Mouse (Mus musculus): ENCODE data around the gene Syne3.

Gene Syne3

DNA sequence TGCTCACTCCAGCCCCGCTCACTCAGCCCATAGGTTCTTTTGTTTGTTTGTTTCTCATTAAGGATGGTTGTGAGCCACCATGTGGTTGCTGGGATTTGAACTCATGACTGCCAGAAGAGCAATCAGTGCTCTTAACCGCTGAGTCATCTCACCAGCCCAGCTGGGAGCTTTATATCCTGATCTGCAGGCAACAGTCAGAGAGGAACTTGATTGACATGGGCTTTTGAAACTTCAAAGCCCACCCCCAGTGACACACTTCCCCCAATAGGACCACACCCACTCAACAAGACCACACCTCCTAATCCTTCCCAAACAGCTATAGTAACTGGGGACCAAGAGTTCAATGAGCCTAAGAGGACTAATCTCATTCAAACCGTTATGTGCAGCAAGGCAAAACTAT lies 85.1 kb downstream of the Syne3 start:
- no peak for DNase-seq (ENCODE audit: low spot score)

- peak; percentile 10 for DNase-seq (ENCODE audit: low spot score)
Observed at GRCm38 (mm10) chr12:104923948-104924388, 85.6 kb downstream of the Syne3 start.

GRCm38 (mm10) chr12:104922647-104923046 lies 87.0 kb downstream of the Syne3 start:
- DNase-seq (ENCODE audit: low spot score) = no peak

- no peak for DNase-seq (ENCODE audit: low spot score)
Observed at GRCm38 (mm10) chr12:104921071-104921470, 88.5 kb downstream of the Syne3 start.

DNA sequence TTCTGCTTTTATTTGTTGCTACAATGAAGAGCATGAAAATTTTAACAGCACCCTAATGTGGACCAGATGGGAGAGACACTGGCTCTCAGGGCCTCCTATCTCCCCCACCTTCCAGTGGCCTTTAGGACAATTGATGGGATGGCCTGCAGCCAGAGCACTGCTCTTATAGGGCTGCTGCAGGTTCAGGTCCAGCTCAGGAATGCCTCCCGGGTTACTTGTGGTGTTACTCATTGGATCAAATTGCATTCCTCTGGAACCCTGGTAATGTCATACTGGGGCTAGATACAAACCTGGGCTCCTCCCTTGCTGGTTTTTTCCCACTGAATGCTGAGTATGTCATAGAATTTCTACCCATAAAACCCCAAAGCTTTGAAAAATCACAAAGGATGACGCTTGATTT lies 90.4 kb downstream of the Syne3 start:
- no peak for DNase-seq (ENCODE audit: low spot score)

GRCm38 (mm10) chr12:104917927-104918326 lies 91.7 kb downstream of the Syne3 start:
- no peak for DNase-seq (ENCODE audit: low spot score)

GRCm38 (mm10) chr12:104917297-104917696 lies 92.3 kb downstream of the Syne3 start:
- no peak for DNase-seq (ENCODE audit: low spot score)

DNA sequence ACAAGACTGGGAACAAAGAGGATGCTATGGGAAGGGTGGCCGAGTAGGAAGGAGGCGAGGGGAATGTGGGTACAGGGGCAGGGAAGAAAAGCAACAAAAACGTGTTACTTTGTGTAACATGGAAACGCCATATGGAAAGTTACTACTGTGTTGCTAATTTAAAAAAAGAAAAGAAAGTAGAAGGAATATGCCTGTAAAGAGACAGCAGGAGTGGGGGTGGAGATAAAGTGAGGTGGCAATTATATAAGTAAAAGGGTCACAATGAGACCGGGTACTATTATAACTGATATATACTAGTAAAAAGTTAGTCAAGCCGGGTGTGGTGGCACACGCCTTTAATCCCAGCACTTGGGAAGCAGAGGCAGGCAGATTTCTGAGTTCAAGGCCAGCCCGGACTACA lies 92.8 kb downstream of the Syne3 start:
- no peak for DNase-seq (ENCODE audit: low spot score)

- DNase-seq (ENCODE audit: low spot score) = no peak
Observed at GRCm38 (mm10) chr12:104915681-104916080, 93.9 kb downstream of the Syne3 start.

- DNase-seq (ENCODE audit: low spot score) = no peak
Observed at GRCm38 (mm10) chr12:104912990-104913389, 96.6 kb downstream of the Syne3 start.

DNA sequence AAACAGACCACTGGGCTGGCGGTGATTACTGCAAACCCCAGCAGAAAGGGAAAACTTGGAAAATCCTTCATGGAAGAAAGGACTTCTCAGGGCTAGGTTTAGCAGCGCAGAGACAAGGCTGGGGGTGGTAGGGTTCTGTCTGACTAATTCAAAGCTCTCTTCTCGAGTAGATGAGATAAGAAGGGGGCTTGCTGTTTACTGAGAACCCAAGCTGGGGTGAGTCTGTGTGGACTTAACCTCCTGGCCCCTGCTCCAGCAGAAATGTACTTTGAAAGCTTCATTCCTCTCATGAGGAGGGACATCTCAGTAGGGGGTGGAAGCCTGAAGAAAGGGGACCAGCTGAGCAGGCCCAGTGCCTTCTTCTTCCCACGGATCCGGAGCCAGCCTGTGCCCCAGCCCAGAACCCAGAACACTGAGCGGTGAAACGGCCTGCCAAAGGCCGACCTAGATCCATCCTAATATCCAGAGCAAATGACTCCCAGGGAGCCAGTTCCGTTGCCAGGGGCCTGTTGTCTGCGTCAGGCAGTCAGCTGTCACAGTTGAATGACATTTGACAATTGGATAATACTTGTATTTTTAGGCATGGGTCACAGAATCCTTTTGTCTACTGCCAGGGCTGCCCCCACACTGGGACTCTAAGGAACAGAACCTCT lies 97.2 kb downstream of the Syne3 start:
- no peak for DNase-seq (ENCODE audit: low spot score)

GRCm38 (mm10) chr12:104909750-104910149 lies 99.9 kb downstream of the Syne3 start:
- no peak for DNase-seq (ENCODE audit: low spot score)

DNA sequence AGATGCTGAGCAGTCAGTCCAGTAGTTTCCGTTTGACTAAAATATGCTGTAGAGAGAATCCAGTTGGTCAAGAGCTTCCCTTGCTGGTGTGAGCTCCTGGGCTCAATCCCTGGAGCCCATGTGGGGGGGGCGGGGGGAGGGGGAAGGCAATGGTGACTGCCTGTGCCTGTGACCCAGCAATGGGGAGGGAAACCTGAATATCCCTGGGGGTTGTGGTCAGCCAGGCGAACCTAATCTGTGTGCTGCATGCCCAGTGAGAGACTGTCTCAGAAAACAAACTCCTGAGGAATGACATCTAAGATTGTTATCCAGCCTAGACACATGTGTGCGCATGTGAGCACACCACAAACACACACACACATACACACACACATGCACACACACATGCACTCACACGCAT lies 100.6 kb downstream of the Syne3 start:
- no peak for DNase-seq (ENCODE audit: low spot score)

DNA sequence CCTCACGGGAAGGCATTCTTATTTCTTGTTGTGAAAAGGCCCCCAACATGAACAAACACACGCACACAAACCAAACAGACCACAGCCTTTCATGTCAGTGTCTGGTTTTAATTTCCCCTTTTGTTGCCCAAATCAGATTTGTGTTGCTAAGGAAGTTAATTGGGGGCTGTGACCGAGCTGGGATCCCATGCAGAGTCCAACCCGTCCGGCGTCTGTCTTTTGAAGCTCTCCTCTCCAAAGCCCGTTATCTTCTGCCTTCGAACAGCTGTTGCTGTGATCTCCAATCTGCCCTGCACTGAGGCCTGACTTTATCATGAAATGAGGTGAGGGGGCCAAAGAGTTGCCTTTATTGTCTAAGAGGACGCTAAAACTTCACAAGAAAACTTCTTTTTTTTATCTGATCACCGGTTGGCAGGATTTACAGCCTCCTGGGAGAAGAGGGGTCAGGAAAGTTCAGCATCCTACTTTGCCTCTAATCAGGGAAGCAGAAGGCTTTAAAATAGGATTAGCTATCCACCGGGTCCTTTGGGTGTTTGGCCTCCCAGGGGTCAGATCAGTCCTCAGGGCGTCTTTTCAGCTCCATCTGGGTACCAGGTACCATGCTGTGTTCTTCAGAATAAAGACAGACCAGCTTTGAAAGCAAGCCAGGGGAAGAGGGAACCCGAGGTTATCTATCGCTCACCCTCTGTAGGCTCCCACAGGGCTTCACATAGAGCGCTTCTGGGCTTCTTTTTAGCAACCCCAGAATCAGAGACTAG lies 101.4 kb downstream of the Syne3 start:
- DNase-seq (ENCODE audit: low spot score) = no peak

DNA sequence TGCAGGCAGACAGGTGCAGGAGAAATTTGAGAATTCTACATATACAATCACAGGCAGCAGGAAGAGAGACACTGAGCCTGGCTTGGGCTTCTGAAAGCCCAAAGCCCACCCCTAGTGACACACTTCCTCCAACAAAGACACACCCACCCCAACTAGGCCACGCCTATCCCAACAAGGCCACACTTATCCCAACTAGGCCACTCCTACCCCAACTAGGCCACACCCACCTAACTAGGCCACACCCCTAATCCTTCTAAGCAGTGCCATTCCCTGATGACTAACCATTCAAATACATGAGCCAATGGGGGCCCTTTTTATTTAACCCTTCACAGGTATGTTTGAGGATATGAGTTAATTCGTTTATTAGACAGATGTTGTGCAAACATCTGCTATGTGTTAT lies 102.5 kb downstream of the Syne3 start:
- no peak for DNase-seq (ENCODE audit: low spot score)

- DNase-seq (ENCODE audit: low spot score) = no peak
Observed at GRCm38 (mm10) chr12:104904138-104904537, 105.5 kb downstream of the Syne3 start.

GRCm38 (mm10) chr12:104902392-104903053 lies 107.1 kb downstream of the Syne3 start:
- DNase-seq (ENCODE audit: low spot score) = no peak

DNA sequence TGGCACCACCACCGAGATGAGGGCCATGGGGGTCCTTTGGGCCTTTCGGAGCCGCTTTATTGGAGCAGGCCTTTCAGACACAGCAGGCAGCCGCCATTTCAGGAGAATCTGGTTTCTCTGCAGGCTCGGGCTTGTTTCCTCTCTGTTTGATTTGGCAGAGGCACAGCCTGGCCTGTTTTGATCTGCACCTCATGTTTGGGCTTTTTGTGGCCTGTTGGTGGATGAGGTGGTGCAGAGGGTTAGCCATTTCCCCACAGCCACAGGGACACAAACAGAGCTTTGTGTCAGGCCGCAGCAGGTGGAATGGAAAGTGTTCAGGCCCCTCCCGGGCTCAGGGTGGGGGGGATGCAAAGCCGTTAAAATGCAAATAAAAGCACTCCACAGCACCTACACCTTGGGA lies 108.3 kb downstream of the Syne3 start:
- no peak for DNase-seq (ENCODE audit: low spot score)

- no peak for DNase-seq (ENCODE audit: low spot score)
Observed at GRCm38 (mm10) chr12:104899835-104900234, 109.8 kb downstream of the Syne3 start.

GRCm38 (mm10) chr12:104899161-104899560 lies 110.4 kb downstream of the Syne3 start:
- DNase-seq (ENCODE audit: low spot score) = no peak

- DNase-seq (ENCODE audit: low spot score) = no peak
Observed at GRCm38 (mm10) chr12:104898718-104899117, 110.9 kb downstream of the Syne3 start.

GRCm38 (mm10) chr12:104897051-104897618 lies 112.5 kb downstream of the Syne3 start:
- no peak for DNase-seq (ENCODE audit: low spot score)

DNA sequence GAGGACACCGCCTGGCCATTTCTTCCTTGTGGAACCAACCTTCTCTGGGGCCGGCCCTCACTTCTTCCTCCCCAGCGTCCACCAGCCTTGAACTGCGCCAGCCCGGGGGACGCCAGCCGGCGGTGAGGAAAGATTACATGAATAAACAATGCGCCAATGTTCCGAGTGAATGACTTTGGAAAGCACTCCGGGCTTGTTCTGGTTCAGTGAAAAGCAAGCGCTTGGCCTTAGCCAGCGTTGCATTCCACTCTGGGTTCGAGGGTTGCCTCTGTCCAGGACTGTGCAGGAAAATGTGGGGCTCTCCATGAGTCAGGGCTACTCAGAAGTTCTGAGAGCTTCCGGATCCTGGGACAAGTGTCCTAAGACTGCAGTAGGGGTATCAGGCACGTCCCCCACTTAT lies 113.0 kb downstream of the Syne3 start:
- no peak for DNase-seq (ENCODE audit: low spot score)
